ENCODE assay signal across 8 mouse cellular contexts in genomic region chr9:81634163-81634562, GRCm38 (mm10). TPM values are rescaled to one million over a fixed set of nuclear protein-coding genes. Genes with fewer than 3 reads are reported as not detected.
DNase-seq lines count a peak whose midpoint lies in the region; ATAC-seq and TF ChIP-seq lines count a peak whose summit lies in the region.

No protein-coding gene starts in this region.

- WGBS in heart, embryonic 10.5 days = 2% methylated on average over 10 of the region's 10 CpGs
- WGBS in forebrain, embryonic 16.5 days = 1% methylated on average over 10 of the region's 10 CpGs
- whole genome bisulfite sequencing in midbrain, embryonic 14.5 days = under 1% methylated on average over 10 of the region's 10 CpGs

- no peaks in the 10 kb centered on the region for H3K9me3 ChIP-seq in heart, embryonic 10.5 days
- H3K9me3 ChIP-seq in ES-E14 (ENCODE audit: control insufficient read depth, insufficient read depth, low read depth, low read length) = no peaks in the 10 kb centered on the region
- H3K9me3 ChIP-seq in forebrain, embryonic 16.5 days (ENCODE audit: control insufficient read depth, low read length) = no peaks in the 10 kb centered on the region
- H3K9me3 ChIP-seq in midbrain, embryonic 14.5 days (ENCODE audit: control insufficient read depth, low read length) = no peaks in the 10 kb centered on the region

- H3K27ac ChIP-seq in heart, embryonic 10.5 days = no peak overlapping the region
- H3K27ac ChIP-seq in ES-E14 (ENCODE audit: insufficient read depth, low read depth, low read length, poor library complexity, severe bottlenecking) = no peak overlapping the region
- no peak overlapping the region for H3K27ac ChIP-seq in forebrain, embryonic 16.5 days (ENCODE audit: low read length)
- H3K27ac ChIP-seq in midbrain, embryonic 14.5 days (replicated peaks; ENCODE audit: low read depth, low read length) = no peak overlapping the region

- intact Hi-C loops in heart, postnatal 36 days (cut with DNase I) = no loop called here

- H3K27me3 ChIP-seq in heart, embryonic 10.5 days (ENCODE audit: insufficient read depth, poor library complexity, severe bottlenecking) = peaks cover 24% of the 10 kb centered on the region
- H3K27me3 ChIP-seq in forebrain, embryonic 16.5 days (replicated peaks; ENCODE audit: control insufficient read depth, insufficient read depth, low read length) = peaks cover 19% of the 10 kb centered on the region
- H3K27me3 ChIP-seq in midbrain, embryonic 14.5 days (ENCODE audit: control insufficient read depth, insufficient read depth, low read length) = peaks cover 34% of the 10 kb centered on the region

- peak overlapping the region; percentile 77 for H3K4me3 ChIP-seq in heart, embryonic 10.5 days
- H3K4me3 ChIP-seq in ES-E14 (ENCODE audit: insufficient read depth in 1 of 2, low read depth in 1 of 2, low read length in 2 of 2, poor library complexity in 1 of 2, severe bottlenecking in 1 of 2) = peak overlapping the region; percentile 78 to 86; a peak in 2 of 4 replicates
- H3K4me3 ChIP-seq in forebrain, embryonic 16.5 days (replicated peaks; ENCODE audit: low read length) = peak overlapping the region; percentile 50
- H3K4me3 ChIP-seq in midbrain, embryonic 14.5 days (replicated peaks; ENCODE audit: low read depth, low read length) = peak overlapping the region; percentile 72

- no peak for ATAC-seq in forebrain, embryonic 16.5 days
- no peak for ATAC-seq in midbrain, embryonic 14.5 days (ENCODE audit: low FRiP score, low TSS enrichment)

- H3K9ac ChIP-seq in ES-E14 (ENCODE audit: insufficient read depth, low read depth, low read length, poor library complexity, severe bottlenecking) = no peak overlapping the region
- H3K9ac ChIP-seq in forebrain, embryonic 16.5 days (replicated peaks; ENCODE audit: low read depth, low read length) = no peak overlapping the region
- H3K9ac ChIP-seq in midbrain, embryonic 14.5 days (replicated peaks; ENCODE audit: low read length) = peak overlapping the region; percentile 64; the same call in 1 of the 2 replicates

- peaks cover 22% of the 10 kb centered on the region for H3K4me1 ChIP-seq in heart, embryonic 10.5 days
- H3K4me1 ChIP-seq in ES-E14 (ENCODE audit: control insufficient read depth in 2 of 2, insufficient read depth in 2 of 2, low read length in 2 of 2, poor library complexity in 1 of 2) = peaks cover 0 to 5% of the 10 kb centered on the region in 2 experiments; a peak in 1 of 4 replicates
- H3K4me1 ChIP-seq in forebrain, embryonic 16.5 days (replicated peaks; ENCODE audit: control insufficient read depth, insufficient read depth, low read length) = peaks cover 17% of the 10 kb centered on the region
- H3K4me1 ChIP-seq in midbrain, embryonic 14.5 days (ENCODE audit: control insufficient read depth, insufficient read depth, low read length) = peaks cover 12% of the 10 kb centered on the region; the same call in 1 of the 2 replicates

- no peaks in the 10 kb centered on the region for H3K36me3 ChIP-seq in heart, embryonic 10.5 days
- no peaks in the 10 kb centered on the region for H3K36me3 ChIP-seq in ES-E14 (ENCODE audit: control insufficient read depth, insufficient read depth, low read length, poor library complexity, severe bottlenecking)
- no peaks in the 10 kb centered on the region for H3K36me3 ChIP-seq in forebrain, embryonic 16.5 days (ENCODE audit: control insufficient read depth, insufficient read depth)
- H3K36me3 ChIP-seq in midbrain, embryonic 14.5 days (ENCODE audit: control insufficient read depth, insufficient read depth, low read length) = no peaks in the 10 kb centered on the region

- peak overlapping the region; percentile 67 for H3K4me2 ChIP-seq in forebrain, embryonic 16.5 days (ENCODE audit: low read length)
- peak overlapping the region; percentile 100 for H3K4me2 ChIP-seq in midbrain, embryonic 14.5 days (ENCODE audit: low read length)

- no peak for DNase-seq in heart, embryonic 10.5 days (ENCODE audit: low spot score)
- no peak for DNase-seq in heart, postnatal 36 days
- peak; percentile 8 for DNase-seq in ES-E14 (ENCODE audit: low read depth, low spot score)
- peak; percentile 51 for DNase-seq in midbrain, embryonic 14.5 days
- DNase-seq in adrenal gland, postnatal 4 days (ENCODE audit: low spot score in 2 of 2) = no peak
- DNase-seq in adrenal gland, adult 18-20 months (ENCODE audit: low spot score in 2 of 2) = no peak
- no peak for DNase-seq in cerebellum, postnatal 4 days (ENCODE audit: low spot score in 2 of 2)

- in situ Hi-C loops in ES-E14 (cut with MboI; ENCODE audit: low sequenced_read_pairs in 2 of 2, unreplicated experiment in 2 of 2) = no loop called here

TF ChIP-seq in ES-E14, 5 proteins besides CTCF, POLR2A, EP300 and RAD21:
- TF ChIP-seq ZC3H11A (IDR thresholded peaks at IDR 0.05; ENCODE audit: borderline replicate concordance, low read depth, low read length) (no peak), MAFK (IDR thresholded peaks at IDR 0.05; ENCODE audit: insufficient read depth, low read depth, low read length) (no peak), HCFC1 (IDR thresholded peaks at IDR 0.05; ENCODE audit: borderline replicate concordance, insufficient read depth, low read length) (no peak), ZNF384 (IDR thresholded peaks at IDR 0.05; ENCODE audit: low read depth, low read length) (no peak), CHD2 (IDR thresholded peaks at IDR 0.05; ENCODE audit: low read depth, low read length) (no peak)

RNA-seq across cellular contexts. Expression of gene Htr1b, which starts 0.5 kb away (rescaled TPM):
- polyA plus RNA-seq in heart, embryonic 10.5 days (2016; fragmentation: Nextera tagmentation; extraction: Ambion mirVana) = 0.58 and 0.74 TPM in 2 replicates
- under 1 TPM; 0.28 to 0.51 TPM for total RNA-seq in heart, postnatal 36 days (2021)
- total RNA-seq in ES-E14 (2012; rRNA removed) = 0.79 and 1.5 TPM in 2 replicates
- polyA plus RNA-seq in forebrain, embryonic 16.5 days (2015; fragmentation: Nextera tagmentation; extraction: Ambion mirVana) = 1.1 and 2.4 TPM in 2 replicates
- 1.8 and 2.3 TPM in 2 replicates for polyA plus RNA-seq in midbrain, embryonic 14.5 days (2014; fragmentation: Nextera tagmentation; extraction: Ambion mirVana)
- 10 to 100 TPM; 10.4 to 14.0 TPM for total RNA-seq in adrenal gland, postnatal 4 days (2021)
- total RNA-seq in adrenal gland, adult 18-20 months (2021) = 10 to 100 TPM; 12.7 to 16.6 TPM

Comparison
In these comparisons a context has a peak if more than half of its experiments do, and no peak if none do; other contexts are left out.
1. DNase-seq: peak in ES-E14 (single experiment) and midbrain, embryonic 14.5 days (single experiment); none in heart, embryonic 10.5 days (single experiment), heart, postnatal 36 days (0 of 2), adrenal gland, postnatal 4 days (0 of 2), adrenal gland, adult 18-20 months (0 of 2) and cerebellum, postnatal 4 days (0 of 2).
2. Peak in every context shown above with its lines, with median percentiles within 50 percentile points of each other: H3K4me3 ChIP-seq.